Mouse (Mus musculus) megakaryocyte, adult 5-6 weeks (primary cell): Measurements from ENCODE around the gene Pdcd7. TPM values are rescaled to one million over a fixed set of nuclear protein-coding genes. Genes with fewer than 3 reads are reported as not detected.

Source experiments
- ATAC-seq: 2 replicates; pipeline ENCODE4 v1.8.0; 2016; ENCODE audit warnings: mild to moderate bottlenecking, inconsistent platforms; ENCODE audit not compliant: poor library complexity, severe bottlenecking
- total RNA-seq, 2 experiments: library from RNA; stranded (forward) in 1 of 2; stranded (reverse) in 1 of 2; fragments of 153-499, 151-499 nt in 1 of 2; fragments of 221-1000, 200-1000 nt in 1 of 2; gene quantifications; 2 replicates each; pipeline versions ENCODE4 v1.2.3 to v1.2.4; 2015 to 2017

Pdcd7 gene
- total RNA-seq, 2 experiments from 2014 or later = 14.3 to 19.3 TPM

DNA sequence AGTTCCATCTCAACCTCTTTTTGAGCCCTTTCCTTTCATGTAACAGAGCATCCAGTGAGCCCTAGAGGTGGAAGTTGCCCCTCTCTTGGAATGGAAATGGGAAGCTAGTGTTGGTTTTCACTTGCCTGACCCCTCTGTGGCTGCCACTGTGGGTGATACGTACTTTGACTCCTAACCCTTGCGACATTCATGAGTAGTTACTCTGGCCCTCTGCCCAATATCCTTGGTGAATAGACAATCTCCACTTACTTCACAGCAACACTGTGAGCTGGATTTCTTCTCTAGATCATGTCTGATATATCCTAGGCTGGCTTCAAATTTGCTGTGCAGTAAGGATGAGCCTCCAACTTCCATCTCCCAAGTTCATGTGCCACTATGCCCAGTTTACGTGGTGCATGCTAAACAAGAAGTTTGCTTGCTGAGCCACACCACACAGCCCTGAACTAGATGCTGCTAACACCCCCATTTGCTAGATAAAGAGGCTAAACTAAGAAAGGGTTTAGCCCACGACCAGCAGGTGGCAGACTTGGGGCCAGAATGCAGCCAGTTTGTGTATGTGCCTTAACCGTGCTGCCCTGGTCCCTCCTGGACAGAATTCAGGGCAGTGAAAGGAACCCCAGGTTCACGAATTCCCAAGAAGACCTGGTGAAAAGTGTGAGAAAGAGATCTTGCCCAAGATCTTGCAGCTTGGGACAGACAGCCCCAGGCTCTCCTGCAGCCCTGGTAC lies 46.9 kb downstream of the Pdcd7 start:
- ATAC-seq = peak; percentile 43; the same call in 1 of the 2 replicates

DNA sequence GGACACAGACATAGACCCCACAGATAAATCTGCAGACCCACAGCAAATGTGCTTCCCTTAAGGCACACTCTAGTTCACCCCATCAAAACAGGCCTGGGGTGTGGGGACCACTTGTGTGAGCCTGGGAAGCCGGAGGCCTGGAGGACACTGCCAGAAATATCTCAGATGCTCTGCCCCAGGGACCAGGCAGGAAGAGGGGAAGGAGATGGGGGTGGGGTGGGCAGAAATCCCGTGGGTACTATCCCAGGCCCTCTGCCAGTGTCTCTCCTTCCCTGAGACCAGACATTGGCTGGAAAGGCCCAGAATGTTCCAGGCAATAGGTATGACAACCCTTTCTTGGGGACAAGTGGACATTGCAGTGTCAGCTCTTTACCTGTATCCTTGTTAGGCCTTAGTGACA lies 47.7 kb downstream of the Pdcd7 start:
- no peak for ATAC-seq

DNA sequence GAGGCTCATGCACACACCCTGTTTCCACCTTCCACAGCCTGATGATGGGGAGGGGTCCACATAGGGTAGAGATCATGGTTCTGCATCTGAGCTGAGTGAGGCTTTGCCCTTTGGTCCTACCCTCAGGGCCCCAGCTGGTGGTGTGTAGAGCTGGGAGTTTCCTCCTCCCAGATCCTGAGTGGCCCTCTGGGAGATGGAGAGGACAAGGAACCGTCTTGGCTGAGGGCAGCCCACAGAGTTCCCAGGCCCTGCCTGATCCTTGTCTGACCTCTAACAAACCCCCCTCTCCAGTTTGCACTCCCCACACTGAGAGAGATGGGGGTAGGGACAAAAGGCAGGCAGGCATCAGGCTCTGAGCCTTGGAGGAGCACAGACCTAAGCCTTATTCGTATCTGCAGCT lies 48.5 kb downstream of the Pdcd7 start:
- no peak for ATAC-seq

DNA sequence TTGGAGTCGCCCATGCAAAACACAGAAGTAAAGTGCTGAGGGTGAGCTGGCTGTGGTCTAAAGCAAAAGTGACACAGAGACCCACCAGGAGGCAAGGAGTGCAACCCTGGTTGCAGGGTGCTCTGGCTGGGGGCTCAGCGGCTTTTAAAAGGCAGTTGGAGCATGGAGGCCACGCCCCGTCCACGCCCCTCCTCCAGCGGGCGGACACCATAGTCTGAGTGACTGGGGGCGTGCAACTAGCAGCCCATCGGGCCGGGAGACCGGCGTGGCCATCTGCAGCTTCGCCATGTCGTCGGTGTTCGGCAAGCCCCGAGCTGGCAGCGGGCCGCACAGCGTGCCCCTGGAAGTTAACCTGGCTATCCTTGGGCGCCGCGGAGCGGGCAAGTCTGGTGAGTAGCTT lies 52.4 kb downstream of the Pdcd7 start, which contains the start of gene Rasl12:
Gene Rasl12 (plus strand): TSS at position 228 of the 400 bp plus-strand sequence.
- peak; percentile 56 for ATAC-seq

DNA sequence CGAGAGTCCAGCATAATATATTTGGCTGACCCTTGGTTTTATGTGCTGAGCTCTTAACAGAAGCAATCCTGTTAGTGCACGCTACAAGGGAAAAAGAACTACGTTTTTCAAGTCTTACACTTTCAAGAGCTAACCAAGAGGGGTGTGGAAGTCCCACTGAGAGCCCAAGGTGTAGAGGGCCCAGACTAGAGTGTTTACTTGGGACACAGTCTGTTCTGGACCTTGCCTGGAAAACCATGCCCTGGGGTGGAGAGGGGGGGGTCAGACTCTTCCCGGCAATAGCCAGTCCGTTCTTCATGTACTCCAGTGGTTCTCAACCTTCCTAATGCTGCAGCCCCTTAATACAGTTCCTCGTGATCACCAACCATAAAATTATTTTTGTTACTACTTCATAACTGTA lies 54.0 kb downstream of the Pdcd7 start:
- ATAC-seq = no peak

DNA sequence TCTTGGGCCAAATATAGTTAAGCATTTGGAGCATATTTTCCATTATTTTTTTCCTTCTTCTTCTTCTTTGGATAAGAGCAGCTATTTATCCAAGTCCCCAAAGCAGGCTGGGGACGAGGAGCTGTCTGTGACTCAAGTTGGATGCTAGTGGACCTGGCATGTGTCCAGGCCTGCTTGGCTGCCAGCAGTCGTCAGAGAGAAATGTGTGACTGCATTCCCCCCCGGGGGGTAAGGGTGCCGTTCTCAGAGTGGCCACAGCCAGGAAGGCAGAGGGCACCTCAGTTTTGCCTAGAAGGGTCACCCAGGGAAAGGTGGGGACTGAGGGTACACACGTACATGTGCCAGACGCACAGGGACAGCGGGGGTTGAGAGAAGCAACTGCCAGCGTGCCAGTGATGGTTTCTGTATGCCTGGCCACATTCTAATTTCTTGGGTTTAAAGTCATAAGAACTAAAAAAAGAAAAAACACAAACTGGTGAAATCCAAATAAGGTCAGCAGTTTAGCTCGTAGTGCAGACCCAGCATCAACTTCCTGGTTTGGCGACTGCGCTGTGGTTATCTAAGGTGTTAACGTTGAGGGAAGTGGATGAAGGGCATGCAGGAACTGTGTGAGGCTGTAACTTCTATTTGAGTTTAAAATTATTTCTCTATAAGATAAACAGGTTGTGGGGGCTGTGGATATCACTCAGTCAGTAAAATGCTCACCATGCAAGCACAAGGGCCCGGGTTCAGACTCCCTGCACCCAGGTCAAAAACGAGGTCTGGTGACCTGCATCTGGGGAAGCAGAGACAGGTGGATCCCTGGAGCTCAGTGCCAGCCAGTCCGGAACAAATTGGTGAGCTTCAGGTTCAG lies 58.7 kb downstream of the Pdcd7 start:
- ATAC-seq = peak; percentile 57

DNA sequence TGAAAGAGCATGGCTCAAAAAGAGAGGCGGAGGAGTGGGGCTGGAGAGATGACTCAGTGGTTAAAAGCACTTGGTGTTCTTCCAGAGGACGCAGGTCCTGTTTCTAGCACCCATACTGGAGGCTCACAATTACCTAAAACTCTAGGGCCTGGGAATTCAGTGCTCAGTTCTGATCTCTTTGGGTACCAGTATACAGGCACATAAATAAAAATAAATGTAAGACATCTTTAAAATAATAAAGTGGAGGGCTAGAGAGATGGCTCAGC lies 59.2 kb downstream of the Pdcd7 start:
- no peak for ATAC-seq

DNA sequence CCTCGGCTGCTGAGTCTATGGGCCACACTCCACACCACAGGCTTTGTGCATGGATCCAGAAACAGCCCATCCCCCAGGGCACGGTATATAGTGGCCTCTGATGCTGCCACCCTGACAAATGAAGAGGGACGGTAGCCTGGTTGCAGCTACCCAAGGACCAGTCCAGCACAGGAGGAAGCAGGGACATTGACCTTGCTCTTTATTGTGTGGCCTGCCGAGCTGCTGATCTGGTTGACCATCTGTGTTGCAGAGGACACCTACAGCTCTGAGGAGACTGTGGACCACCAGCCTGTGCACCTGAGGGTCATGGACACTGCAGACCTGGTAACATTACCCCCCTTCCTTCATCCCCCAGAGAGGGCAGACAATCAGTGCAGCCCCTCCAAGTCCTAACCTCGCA lies 61.4 kb downstream of the Pdcd7 start:
- ATAC-seq = no peak

DNA sequence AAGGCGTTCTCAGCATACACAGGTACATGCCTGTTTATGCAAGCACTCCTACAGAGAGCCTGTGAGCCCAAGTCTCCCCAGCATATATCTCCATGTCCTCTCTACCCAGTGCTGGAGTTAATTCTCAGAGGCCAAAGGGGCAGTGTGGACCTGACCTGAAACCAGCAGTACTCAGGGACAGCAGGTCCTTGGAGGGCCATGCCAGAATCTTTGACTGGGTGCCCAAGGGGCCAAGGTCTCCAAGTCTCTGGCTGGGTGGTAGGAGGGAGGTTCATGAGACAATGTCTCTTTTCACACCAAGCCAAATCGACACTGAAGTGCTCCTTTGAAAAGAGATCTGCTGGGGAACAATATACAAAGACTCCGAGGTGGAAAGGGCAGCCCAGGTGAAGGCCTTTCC lies 62.0 kb downstream of the Pdcd7 start:
- ATAC-seq = no peak

DNA sequence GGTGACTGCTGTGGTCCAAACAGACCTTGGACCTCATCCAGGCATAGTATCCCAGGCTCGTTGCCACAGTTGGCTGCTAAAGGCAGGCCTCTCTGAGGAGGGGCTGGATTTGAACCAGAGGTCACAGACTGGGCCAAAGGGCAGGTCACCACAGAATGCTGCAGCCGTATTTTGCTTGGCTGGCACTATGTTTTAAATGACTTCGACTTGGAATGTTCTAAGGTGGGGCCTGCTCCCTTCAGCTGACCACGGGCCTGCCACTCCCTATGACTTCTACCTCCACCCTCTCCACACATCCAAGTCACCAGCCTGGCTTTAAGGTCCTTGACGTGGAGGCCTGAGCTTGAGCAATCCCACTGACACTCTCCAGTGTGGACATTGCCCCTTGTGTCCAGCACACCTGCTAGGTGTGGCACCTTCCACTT lies 63.0 kb downstream of the Pdcd7 start:
- no peak for ATAC-seq

Other genes with a start within 250 kb of the Pdcd7 start
- 0.05 and 0.09 TPM in 2 replicates for gene Igdcc4, start 244.6 kb upstream of the Pdcd7 start, total RNA-seq (2015)
- not detected in 2 replicates for gene Igdcc4, start 244.6 kb upstream of the Pdcd7 start, total RNA-seq (2017)
- not detected in 2 replicates for gene Igdcc3, start 204.9 kb upstream of the Pdcd7 start, total RNA-seq (2015)
- not detected in 2 replicates for gene Igdcc3, start 204.9 kb upstream of the Pdcd7 start, total RNA-seq (2017)
- gene Parp16, start 150.8 kb upstream of the Pdcd7 start, total RNA-seq (2015) = 0.80 and 1.3 TPM in 2 replicates
- gene Parp16, start 150.8 kb upstream of the Pdcd7 start, total RNA-seq (2017) = 0.95 and 0.98 TPM in 2 replicates
- not detected in 2 replicates for gene Cilp, start 80.9 kb upstream of the Pdcd7 start, total RNA-seq (2015)
- not detected in 2 replicates for gene Cilp, start 80.9 kb upstream of the Pdcd7 start, total RNA-seq (2017)
- 17.6 and 23.2 TPM in 2 replicates for gene Clpx, start 51.8 kb upstream of the Pdcd7 start, total RNA-seq (2015)
- gene Clpx, start 51.8 kb upstream of the Pdcd7 start, total RNA-seq (2017) = 38.6 and 41.1 TPM in 2 replicates
- gene Ubap1l, start 14.9 kb downstream of the Pdcd7 start, total RNA-seq (2015) = 0.58 TPM in 1 of 2 replicates, not detected in the other
- 0.12 TPM in 1 of 2 replicates, not detected in the other for gene Ubap1l, start 14.9 kb downstream of the Pdcd7 start, total RNA-seq (2017)
- gene Kbtbd13, start 45.5 kb downstream of the Pdcd7 start, total RNA-seq (2015) = not detected in 2 replicates
- gene Kbtbd13, start 45.5 kb downstream of the Pdcd7 start, total RNA-seq (2017) = not detected in 2 replicates
- 0.25 TPM in 1 of 2 replicates, not detected in the other for gene Rasl12, start 52.4 kb downstream of the Pdcd7 start, total RNA-seq (2015)
- 0.07 and 0.41 TPM in 2 replicates for gene Rasl12, start 52.4 kb downstream of the Pdcd7 start, total RNA-seq (2017)
- not detected in 2 replicates for gene Slc51b, start 76.9 kb downstream of the Pdcd7 start, total RNA-seq (2015)
- gene Slc51b, start 76.9 kb downstream of the Pdcd7 start, total RNA-seq (2017) = not detected in 2 replicates
- gene Mtfmt, start 89.7 kb downstream of the Pdcd7 start, total RNA-seq (2015) = 12.2 and 20.5 TPM in 2 replicates
- gene Mtfmt, start 89.7 kb downstream of the Pdcd7 start, total RNA-seq (2017) = 6.7 and 9.5 TPM in 2 replicates
- 80.8 and 81.1 TPM in 2 replicates for gene Spg21, start 114.8 kb downstream of the Pdcd7 start, total RNA-seq (2015)
- gene Spg21, start 114.8 kb downstream of the Pdcd7 start, total RNA-seq (2017) = 90.2 and 107 TPM in 2 replicates
- not detected in 2 replicates for gene Ankdd1a, start 174.1 kb downstream of the Pdcd7 start, total RNA-seq (2015)
- 0.08 TPM in 1 of 2 replicates, not detected in the other for gene Ankdd1a, start 174.1 kb downstream of the Pdcd7 start, total RNA-seq (2017)
- gene Plekho2, start 233.9 kb downstream of the Pdcd7 start, total RNA-seq (2015) = 59.1 and 68.1 TPM in 2 replicates
- gene Plekho2, start 233.9 kb downstream of the Pdcd7 start, total RNA-seq (2017) = 52.5 and 60.6 TPM in 2 replicates
- gene Pif1, start 241.1 kb downstream of the Pdcd7 start, total RNA-seq (2015) = 12.1 and 12.6 TPM in 2 replicates
- gene Pif1, start 241.1 kb downstream of the Pdcd7 start, total RNA-seq (2017) = 12.7 and 16.9 TPM in 2 replicates